Mouse (Mus musculus): ENCODE measurements at regions not wholly inside any gene's neighbourhood (a gene's known extent, or its start where the extent isn't known, plus 50 kb on each side); places are given as distances from the start of the nearest gene placed in this dataset.

DNA sequence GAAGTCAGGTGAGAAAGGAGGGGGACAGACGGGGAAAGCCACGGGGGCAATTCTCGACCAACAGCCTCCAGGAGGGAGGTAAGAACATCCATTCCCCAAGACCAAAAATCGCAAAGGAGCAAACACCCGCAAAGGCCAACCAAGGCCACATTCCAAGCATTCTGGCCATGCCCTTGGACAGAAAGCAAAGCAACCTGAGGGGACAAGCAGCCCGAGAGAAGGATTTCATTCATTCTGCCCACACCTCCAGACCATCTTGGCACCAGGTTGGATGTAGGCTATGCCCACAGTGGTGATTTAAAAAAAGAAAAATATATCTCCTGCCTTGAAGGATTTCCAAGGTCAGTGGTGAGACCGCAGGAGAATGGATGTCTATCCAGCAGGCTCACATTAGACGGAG lies 88.2 kb downstream of the Fam43a start:
- Histone ChIP-seq H3K9ac (no peak overlapping the region), H3K9me3 (replicated peaks) (no peaks in the 10 kb centered on the region), H3K4me2 (no peak overlapping the region), H3K4me1 (0 out of 2 replicates have a peak, but pooled peaks cover 3% of the 10 kb centered on the region), H3K36me3 (ENCODE audit: poor library complexity, severe bottlenecking) (no peaks in the 10 kb centered on the region), H3K27ac (no peak overlapping the region), H3K27me3 (no peaks in the 10 kb centered on the region), H3K4me3 (no peak overlapping the region)
- no peak for ATAC-seq
- 88% methylated on average over 8 of the region's 8 CpGs for WGBS

DNA sequence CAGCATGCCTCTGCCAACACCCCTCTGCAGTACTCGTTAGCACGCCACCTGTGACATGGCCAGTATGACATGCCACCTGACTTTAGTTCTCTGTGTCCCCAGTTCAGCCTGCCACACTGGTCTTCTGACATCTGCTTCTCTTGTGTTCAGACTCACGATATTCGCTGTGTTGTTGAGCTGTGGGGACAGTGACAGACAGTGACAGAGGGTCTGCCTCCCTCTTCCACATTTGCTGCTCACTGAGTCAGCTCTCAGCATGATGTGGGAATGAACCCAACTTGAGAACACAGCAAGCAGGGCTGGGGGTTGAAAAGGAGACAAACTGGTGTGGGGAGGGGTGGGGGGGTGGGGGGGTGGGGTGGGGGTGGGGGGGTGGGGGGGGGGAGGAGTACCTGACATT lies 91.0 kb downstream of the Fam43a start:
- H3K4me3 ChIP-seq, result no peak overlapping the region

DNA sequence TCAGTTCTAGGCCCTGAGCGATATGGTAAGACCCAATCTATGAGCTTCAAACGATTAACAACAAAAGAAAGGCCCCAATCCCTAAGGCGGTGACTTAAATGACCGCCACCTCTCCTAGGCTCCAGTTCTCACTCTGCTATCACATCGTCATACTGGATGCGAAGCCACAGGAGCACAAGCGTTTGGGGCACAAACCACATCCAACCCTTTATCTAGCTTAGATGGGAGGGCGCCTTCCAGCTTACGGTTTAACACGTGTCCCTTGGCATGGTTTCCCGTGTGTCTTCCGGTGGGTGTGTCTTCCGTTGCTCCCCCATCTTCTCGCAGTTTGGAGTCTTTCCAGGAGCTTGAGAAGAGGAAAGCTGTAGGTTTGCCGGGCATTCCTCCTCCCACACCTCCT lies 92.4 kb downstream of the Fam43a start:
- H3K27me3 ChIP-seq, result no peaks in the 10 kb centered on the region
- H3K9ac ChIP-seq, result no peak overlapping the region
- H3K36me3 ChIP-seq (ENCODE audit: poor library complexity, severe bottlenecking), result no peaks in the 10 kb centered on the region
- 85% methylated on average over 15 of the region's 15 CpGs for WGBS
- no peaks in the 10 kb centered on the region for H3K9me3 ChIP-seq (replicated peaks)
- no peak overlapping the region for H3K4me3 ChIP-seq
- H3K4me2 ChIP-seq, result no peak overlapping the region
- H3K27ac ChIP-seq, result no peak overlapping the region
- ATAC-seq, result no peak
- 0 out of 2 replicates have a peak, but pooled peaks cover 3% of the 10 kb centered on the region for H3K4me1 ChIP-seq

More for the DNA sequence above, 91.0 kb downstream of the Fam43a start:
- Histone ChIP-seq H3K9me3 (replicated peaks) (no peaks in the 10 kb centered on the region), H3K27ac (no peak overlapping the region), H3K36me3 (ENCODE audit: poor library complexity, severe bottlenecking) (no peaks in the 10 kb centered on the region), H3K27me3 (no peaks in the 10 kb centered on the region), H3K9ac (no peak overlapping the region), H3K4me2 (no peak overlapping the region), H3K4me1 (0 out of 2 replicates have a peak, but pooled peaks cover 3% of the 10 kb centered on the region)
- ATAC-seq, result no peak
- 80% methylated on average over 4 of the region's 4 CpGs for WGBS

DNA sequence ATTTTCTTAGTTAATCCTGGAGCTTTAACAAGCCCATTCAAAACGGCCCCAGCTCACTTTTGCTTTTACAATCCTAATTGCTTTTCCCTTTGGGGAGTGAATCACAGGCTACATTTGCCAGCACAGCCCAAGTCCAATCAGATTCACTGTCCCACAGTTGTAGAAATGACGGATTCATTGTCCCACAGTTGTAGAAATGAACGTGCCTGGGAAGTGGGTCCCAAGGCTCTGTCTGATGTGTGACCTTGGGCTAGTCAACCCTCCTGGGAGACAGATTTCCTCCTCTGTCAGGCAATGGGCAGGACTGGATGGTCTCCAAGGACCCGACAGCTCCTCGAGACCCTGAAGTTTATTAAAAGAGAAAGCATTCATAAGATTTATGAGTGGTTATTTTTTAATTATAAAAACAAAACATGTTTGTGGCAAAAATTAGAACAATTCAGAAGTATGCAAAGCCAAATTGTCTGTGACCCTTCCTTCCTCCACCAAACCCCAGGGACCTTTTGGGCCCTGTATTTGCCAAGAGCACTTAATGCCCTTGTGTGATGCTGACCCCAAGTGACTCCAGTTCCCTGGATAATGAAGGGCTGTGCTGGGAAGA lies 93.1 kb downstream of the Fam43a start:
- ATAC-seq, result no peak
- Histone ChIP-seq H3K27me3 (no peaks in the 10 kb centered on the region), H3K27ac (no peak overlapping the region), H3K9me3 (replicated peaks) (no peaks in the 10 kb centered on the region), H3K4me1 (0 out of 2 replicates have a peak, but pooled peaks cover 6% of the 10 kb centered on the region), H3K4me2 (no peak overlapping the region), H3K9ac (no peak overlapping the region), H3K4me3 (no peak overlapping the region), H3K36me3 (ENCODE audit: poor library complexity, severe bottlenecking) (no peaks in the 10 kb centered on the region)
- 58% methylated on average over 5 of the region's 5 CpGs for WGBS

DNA sequence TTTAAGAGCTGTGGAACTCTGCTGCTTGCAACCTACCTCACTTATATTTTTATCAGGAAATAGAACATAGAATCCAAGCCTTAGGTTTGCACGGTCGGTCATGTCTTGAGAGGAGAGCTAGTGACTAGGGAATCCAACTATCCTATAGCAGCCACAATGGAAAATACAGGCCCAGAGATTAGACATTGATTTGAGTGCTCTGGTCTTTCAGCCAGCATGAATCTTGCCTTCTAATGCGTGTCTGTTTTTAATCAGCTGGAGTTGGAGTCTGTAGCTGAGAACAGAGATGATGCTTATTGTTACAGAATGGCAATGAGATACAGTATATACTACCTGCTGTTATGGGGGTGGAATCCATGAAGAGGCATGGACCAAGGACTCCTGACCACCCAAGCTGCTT lies 93.7 kb downstream of the Fam43a start:
- ATAC-seq, result no peak
- no peak overlapping the region for H3K9ac ChIP-seq
- H3K36me3 ChIP-seq (ENCODE audit: poor library complexity, severe bottlenecking), result no peaks in the 10 kb centered on the region
- H3K27me3 ChIP-seq, result no peaks in the 10 kb centered on the region
- H3K4me3 ChIP-seq, result no peak overlapping the region
- 0 out of 2 replicates have a peak, but pooled peaks cover 10% of the 10 kb centered on the region for H3K4me1 ChIP-seq
- H3K4me2 ChIP-seq, result no peak overlapping the region
- 81% methylated on average over 3 of the region's 3 CpGs for WGBS
- no peak overlapping the region for H3K27ac ChIP-seq
- H3K9me3 ChIP-seq (replicated peaks), result no peaks in the 10 kb centered on the region

DNA sequence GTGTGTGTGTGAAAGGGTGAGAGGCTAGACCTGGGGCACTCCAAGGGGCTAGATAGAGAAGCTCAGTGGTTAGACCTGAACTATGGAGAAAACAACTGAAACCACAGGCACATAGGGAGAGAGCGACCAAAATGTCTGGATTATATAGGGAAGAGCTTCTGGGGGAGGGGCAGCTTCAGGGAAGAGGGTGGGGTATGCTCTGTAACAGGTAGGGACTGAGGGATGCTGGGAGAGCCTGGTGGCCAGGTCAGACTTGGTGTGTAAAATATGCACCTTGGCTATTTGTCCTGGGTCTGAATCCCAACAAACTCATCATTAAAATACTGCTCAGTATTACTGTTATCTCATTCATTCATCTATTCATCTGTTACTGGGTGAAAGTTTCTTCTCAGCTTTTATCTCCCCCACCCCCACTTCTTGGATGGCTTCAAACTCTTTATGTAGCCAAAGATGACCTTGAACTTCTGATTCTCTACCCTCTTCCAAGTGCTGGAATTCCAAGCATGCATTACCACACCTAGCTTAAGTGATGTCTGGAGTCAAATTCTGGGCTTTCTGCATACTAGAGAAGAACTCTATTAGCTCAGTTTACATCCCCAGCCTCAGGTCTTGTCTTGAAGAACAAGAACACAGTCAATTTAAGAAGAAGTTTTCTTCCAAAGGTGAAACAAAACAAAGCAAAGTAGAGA lies 94.5 kb downstream of the Fam43a start:
- Histone ChIP-seq H3K4me1 (0 out of 2 replicates have a peak, but pooled peaks cover 10% of the 10 kb centered on the region), H3K4me2 (no peak overlapping the region), H3K27me3 (no peaks in the 10 kb centered on the region), H3K27ac (no peak overlapping the region), H3K4me3 (no peak overlapping the region), H3K9me3 (replicated peaks) (no peaks in the 10 kb centered on the region), H3K36me3 (ENCODE audit: poor library complexity, severe bottlenecking) (no peaks in the 10 kb centered on the region), H3K9ac (no peak overlapping the region)
- WGBS, result 94% methylated on average over 1 of the region's 1 CpGs
- no peak for ATAC-seq

DNA sequence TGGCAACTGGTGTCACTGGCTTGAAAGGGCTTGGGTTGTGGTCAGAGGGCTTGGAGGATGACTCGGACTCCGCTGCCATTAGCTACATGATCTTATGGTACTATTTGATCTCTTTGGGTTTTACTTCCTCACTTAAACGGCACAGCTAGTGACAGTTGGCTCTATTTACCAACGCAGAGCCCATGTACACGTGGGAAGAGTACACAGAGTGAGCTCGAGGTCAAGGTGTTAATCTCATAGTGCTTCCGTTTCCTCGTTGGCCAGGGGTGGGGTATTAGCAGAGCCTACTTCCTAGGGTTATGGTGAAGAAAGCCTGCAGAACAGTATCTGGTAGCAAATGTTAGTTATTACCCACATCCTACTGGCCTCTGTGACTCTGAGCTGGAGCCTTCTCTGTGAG lies 96.2 kb downstream of the Fam43a start:
- Histone ChIP-seq H3K4me2 (no peak overlapping the region), H3K9ac (no peak overlapping the region), H3K27ac (no peak overlapping the region), H3K4me1 (0 out of 2 replicates have a peak, but pooled peaks cover 8% of the 10 kb centered on the region), H3K9me3 (replicated peaks) (no peaks in the 10 kb centered on the region), H3K4me3 (no peak overlapping the region), H3K27me3 (no peaks in the 10 kb centered on the region), H3K36me3 (ENCODE audit: poor library complexity, severe bottlenecking) (no peaks in the 10 kb centered on the region)
- WGBS, result 87% methylated on average over 8 of the region's 8 CpGs
- no peak for ATAC-seq

DNA sequence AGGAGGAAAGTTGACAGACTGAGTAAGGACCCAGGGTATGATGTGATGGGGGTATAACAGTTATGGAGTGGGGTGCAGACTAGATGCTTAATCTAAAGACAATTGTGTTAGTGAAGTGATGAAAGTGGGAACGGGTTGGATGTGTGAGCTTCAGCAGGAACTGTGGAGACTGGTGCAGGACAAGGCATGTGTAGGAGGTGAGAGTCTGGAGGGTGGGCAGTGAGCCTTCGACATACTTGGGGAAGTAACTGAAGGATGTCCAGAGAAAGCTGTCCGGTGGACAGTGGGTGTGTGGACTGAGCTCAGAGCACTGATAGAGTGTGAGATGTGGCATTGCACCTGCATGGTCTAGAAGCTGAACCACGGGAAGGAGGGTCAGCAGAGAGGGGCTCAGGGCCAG lies 97.7 kb downstream of the Fam43a start:
- Histone ChIP-seq H3K27ac (no peak overlapping the region; the same call in 1 of the 2 replicates), H3K4me2 (no peak overlapping the region), H3K9ac (no peak overlapping the region), H3K27me3 (no peaks in the 10 kb centered on the region), H3K36me3 (ENCODE audit: poor library complexity, severe bottlenecking) (no peaks in the 10 kb centered on the region), H3K9me3 (replicated peaks) (no peaks in the 10 kb centered on the region), H3K4me3 (no peak overlapping the region), H3K4me1 (0 out of 2 replicates have a peak, but pooled peaks cover 8% of the 10 kb centered on the region)
- 89% methylated on average over 4 of the region's 4 CpGs for WGBS
- ATAC-seq, result no peak

DNA sequence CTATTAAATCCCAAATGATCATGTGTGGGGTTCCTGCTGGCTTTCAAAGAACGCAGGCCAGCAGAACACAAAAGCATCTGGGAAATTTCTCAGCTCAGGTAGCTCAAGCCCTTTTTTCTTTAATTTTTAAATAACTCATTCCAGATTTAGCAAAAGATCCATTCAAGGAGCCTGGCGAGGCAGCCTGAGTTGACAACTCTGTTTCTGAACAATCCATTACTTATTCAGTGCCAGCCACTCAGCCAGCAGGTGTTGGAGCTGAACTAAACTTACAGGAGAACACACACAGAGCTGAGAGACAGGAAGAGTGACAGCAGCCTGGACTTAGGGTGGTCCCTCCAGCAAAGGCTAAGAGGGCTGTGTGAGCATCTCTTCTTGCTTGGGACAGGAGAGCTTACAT lies 98.3 kb downstream of the Fam43a start:
- H3K4me3 ChIP-seq, result no peak overlapping the region
- no peak overlapping the region for H3K4me2 ChIP-seq
- WGBS, result 39% methylated on average over 2 of the region's 2 CpGs
- no peaks in the 10 kb centered on the region for H3K9me3 ChIP-seq (replicated peaks)
- no peak overlapping the region; the same call in 1 of the 2 replicates for H3K27ac ChIP-seq
- H3K27me3 ChIP-seq, result no peaks in the 10 kb centered on the region
- H3K36me3 ChIP-seq (ENCODE audit: poor library complexity, severe bottlenecking), result no peaks in the 10 kb centered on the region
- 0 out of 2 replicates have a peak, but pooled peaks cover 8% of the 10 kb centered on the region for H3K4me1 ChIP-seq
- no peak for ATAC-seq
- no peak overlapping the region for H3K9ac ChIP-seq

DNA sequence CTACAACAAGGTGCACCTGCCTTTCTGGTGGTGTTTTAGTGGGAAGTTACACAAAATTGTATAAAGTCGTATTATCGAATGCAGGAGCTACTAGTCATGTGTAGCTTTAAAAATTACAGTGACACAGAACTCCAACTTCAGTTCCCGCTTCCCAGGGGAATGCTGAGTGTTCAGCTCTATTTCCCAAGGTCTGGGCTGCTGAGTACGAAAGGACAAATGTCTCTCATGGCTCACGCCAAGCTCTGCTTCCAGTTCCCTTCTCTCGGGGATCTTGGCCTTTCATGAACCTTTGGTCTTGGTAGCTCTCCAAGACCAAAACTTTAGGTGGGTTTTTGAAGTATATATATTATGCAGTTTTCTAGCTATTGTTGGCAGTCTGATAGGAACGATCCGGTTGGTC lies 104.3 kb downstream of the Fam43a start:
- Histone ChIP-seq H3K9me3 (replicated peaks) (peaks cover 3% of the 10 kb centered on the region; the same call in 1 of the 2 replicates), H3K27ac (no peak overlapping the region), H3K4me1 (no peaks in the 10 kb centered on the region), H3K9ac (no peak overlapping the region), H3K36me3 (ENCODE audit: poor library complexity, severe bottlenecking) (no peaks in the 10 kb centered on the region), H3K4me3 (no peak overlapping the region), H3K4me2 (no peak overlapping the region), H3K27me3 (no peaks in the 10 kb centered on the region)
- no peak for ATAC-seq
- WGBS, result 93% methylated on average over 8 of the region's 8 CpGs

DNA sequence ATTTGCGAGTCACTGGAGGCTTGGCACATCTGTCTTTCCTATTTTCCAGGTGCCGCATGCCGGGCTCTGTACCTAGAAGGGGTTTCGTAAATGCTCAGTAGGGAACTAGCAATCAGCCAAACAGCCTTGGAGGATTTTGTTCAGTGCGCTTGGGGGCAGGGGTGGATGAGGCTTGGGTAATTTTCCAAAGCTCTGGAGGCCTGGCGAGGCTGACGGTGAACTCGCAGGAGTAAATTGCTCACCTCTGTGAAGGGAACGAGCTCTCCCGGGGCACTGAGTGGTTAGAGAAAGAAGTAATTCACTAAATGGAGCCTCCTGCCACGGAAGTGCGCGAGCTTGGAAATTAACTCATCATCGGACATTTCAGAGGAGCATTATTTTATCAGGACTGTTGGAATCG lies 110.0 kb downstream of the Fam43a start:
- WGBS, result 66% methylated on average over 15 of the region's 15 CpGs
- H3K9me3 ChIP-seq (replicated peaks), result peaks cover 3% of the 10 kb centered on the region; the same call in 1 of the 2 replicates
- H3K27me3 ChIP-seq, result no peaks in the 10 kb centered on the region
- H3K36me3 ChIP-seq (ENCODE audit: poor library complexity, severe bottlenecking), result no peaks in the 10 kb centered on the region
- no peak overlapping the region for H3K4me3 ChIP-seq
- H3K27ac ChIP-seq, result no peak overlapping the region; the same call in 1 of the 2 replicates
- H3K4me1 ChIP-seq, result no peaks in the 10 kb centered on the region
- ATAC-seq, result no peak
- no peak overlapping the region for H3K9ac ChIP-seq
- H3K4me2 ChIP-seq, result no peak overlapping the region

DNA sequence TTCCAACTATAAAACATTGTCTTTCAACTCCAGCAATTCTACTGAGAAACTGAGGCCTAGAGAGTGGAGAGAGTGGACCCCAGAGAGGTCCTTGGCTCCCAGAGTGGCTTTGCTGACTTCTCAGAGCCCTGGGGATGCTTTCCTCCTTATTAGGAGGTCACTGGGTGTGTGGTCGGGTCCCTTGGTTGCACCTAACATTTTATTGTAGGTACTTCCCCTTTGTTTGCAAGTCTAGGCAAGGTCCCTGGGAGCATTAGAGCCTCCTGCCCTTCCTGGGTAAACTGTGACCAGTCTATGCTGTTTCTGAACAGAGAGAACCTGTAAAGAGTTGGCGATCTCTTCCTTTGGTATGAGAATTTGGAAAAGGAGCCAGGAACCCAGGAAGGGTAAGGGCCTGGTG lies 110.5 kb downstream of the Fam43a start:
- peaks cover 3% of the 10 kb centered on the region; the same call in 1 of the 2 replicates for H3K9me3 ChIP-seq (replicated peaks)
- no peak overlapping the region for H3K27ac ChIP-seq
- no peak overlapping the region for H3K4me3 ChIP-seq
- H3K9ac ChIP-seq, result no peak overlapping the region
- no peaks in the 10 kb centered on the region for H3K36me3 ChIP-seq (ENCODE audit: poor library complexity, severe bottlenecking)
- no peaks in the 10 kb centered on the region for H3K27me3 ChIP-seq
- no peaks in the 10 kb centered on the region for H3K4me1 ChIP-seq
- H3K4me2 ChIP-seq, result no peak overlapping the region
- no peak for ATAC-seq
- 79% methylated on average over 2 of the region's 2 CpGs for WGBS
